Mouse (Mus musculus): Measurements from ENCODE around the gene Ddit4.

GRCm38 (mm10) chr10:59900174-59900435, 51.5 kb downstream of the Ddit4 start:
- TF ChIP-seq EP300 (IDR thresholded peaks at IDR 0.05; ENCODE audit: low read depth) (no peak), CTCF (IDR thresholded peaks at IDR 0.05; ENCODE audit: low read depth) (no peak)
